Mouse (Mus musculus): ENCODE data around the gene Slamf6.

Gene Slamf6

DNA sequence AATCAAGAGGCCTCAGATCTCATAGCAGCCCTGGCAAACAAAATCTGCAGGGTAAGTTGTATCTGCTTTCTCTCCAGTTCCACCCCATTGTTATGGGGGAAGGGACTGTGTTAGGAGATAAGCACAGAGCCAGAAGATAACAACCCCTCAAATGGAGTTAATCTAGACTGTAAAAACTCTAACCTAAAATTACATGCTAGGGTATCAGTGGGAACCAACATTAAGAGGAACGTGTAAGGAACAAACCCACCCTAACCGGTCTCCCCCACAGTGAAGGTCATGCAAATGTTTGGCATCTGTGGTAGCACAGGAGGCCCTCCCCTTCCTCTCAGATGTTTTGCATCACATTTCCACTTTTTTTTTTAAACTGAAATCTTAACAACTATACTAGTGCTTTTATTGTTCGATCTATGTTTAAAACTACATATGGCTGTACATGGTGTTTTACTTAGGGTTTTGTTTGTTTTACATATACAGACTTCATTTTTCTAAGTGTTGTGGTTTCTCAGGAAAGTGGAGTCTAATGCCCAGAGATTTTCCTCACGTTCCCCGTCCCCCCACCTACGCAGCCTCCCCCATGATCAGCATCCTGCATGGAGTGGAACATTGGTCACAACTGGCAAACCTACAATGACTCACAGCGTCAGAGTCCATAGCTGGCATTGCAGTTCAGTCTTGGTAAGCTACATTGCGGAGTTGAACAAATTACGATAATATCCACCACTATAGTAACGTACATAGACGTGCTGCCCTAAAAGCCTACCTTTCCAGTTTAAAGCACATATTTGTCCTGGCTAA lies 77.8 kb downstream of the Slamf6 start:
- in situ Hi-C loops (cut with MboI) = loop anchor here (5.0 kb wide), 1 partner anchor 178 kb away; no protein-coding TSS in a partner anchor

DNA sequence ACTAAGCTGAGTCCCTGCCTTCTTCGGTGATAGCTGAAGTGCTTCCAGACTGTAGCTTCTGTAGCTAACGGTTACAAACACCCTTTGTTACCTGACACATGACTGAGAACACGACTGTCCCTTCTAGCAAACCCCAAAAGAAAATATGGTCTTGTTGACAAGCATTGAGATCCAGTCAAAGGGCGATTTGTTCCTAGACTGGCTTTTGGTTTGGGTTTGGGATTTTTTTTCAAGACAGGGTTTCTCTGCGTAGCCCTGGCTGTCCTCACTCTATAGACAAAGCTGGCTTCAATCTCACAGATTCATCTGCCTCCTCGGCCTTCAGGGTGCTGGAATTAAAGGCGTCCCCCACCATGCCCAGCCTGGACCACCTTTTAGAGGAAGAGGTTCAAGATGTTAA lies 79.4 kb downstream of the Slamf6 start:
- in situ Hi-C loops (cut with MboI) = no loop called here

DNA sequence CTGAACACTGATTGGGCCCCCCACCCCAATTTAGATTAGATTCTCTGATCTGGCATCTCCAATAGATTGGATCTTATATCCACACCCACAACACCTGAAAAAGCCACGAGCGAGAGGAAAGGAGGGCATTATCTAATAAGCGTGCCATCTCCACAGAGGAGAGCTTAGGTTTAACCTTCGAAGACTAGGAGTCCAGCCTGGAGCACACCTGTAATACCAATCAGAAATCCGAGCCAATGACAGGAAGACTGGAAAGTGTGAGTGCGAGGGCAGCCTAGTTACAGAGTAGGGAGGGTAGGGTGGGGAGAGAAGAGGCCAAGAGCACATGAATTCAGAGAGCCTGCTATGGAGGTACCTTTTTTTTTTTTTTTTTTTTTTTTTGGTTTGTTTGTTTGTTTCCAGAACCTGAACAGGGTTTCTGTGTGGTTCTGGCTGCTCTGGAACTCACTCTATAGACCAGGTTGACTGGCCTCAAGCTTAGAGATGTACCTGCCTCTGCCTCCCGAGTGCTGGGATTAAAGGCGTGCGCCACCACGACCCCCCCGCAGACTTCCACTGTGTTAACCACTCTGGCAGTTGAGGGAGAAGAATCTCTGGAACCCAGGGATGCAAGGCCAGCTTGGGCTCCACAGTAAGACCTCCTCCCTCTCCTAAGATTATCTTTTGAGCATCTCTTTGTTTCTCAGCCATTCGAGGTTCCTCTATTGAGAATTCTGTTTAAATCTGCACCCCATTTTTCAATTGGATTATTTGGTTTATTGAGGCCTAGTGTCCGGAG lies 81.7 kb downstream of the Slamf6 start:
- in situ Hi-C loops (cut with MboI) = no loop called here

DNA sequence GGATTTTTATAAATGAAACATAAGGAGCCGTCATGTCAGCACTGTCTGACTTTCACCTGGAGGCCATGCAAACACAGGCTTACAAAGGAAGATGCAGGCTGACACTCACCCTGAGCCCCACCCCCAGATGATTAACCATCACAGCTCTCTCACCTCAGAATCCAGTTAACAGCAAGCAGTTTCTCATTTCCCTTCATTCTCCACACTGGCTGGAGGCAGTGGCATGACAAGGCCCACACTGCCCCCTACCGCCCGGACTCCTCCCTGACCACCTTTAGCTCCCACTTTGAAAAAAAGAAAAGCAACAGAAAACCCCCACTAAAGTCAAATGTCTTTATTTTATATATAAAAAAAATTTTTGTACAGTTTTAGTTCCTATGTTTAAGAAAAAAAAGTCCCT lies 83.3 kb downstream of the Slamf6 start:
- in situ Hi-C loops (cut with MboI) = no loop called here

DNA sequence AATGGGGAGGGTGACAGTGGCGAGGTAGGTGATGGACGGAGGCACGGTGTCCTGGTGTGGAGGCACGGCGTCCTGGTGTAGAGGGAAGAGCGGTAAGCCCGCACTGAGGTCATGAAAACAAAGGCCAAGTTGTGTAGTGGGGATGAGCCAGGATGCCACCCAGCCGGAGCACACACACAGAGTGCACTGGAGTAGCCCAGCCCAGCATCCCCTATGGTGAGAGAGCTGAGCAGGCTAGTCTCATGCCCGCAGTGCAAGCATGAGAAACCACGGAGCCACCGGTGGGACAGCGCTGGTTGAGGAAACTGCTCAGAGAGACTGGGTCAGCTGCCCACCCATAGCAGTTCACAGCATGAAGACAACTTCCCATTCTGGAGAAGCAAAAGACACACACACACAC lies 84.3 kb downstream of the Slamf6 start:
- in situ Hi-C loops (cut with MboI) = no loop called here

All from mature B cell (primary cell).